Mouse (Mus musculus) CH12.LX (cell line): Measurements from ENCODE around the gene Gm4788. TPM values are rescaled to one million over a fixed set of nuclear protein-coding genes. Genes with fewer than 3 reads are reported as not detected.
"Not testable (repeated sequence)": the region's sequence is repeated elsewhere in the genome, so short reads cannot be mapped to it uniquely, and the experiment has no call there.

ENCODE experiments used
- DNase-seq: peaks from one replicate; pipeline ENCODE4 v3.0.0-alpha.2; 2013; ENCODE audit errors: extremely low read depth
- H3K27ac ChIP-seq: 2 replicates; pipeline ENCODE4 v1.5.1; 2012; ENCODE audit warnings: low read depth, mild to moderate bottlenecking, control low read depth, moderate library complexity; ENCODE audit not compliant: insufficient read depth
- H3K27me3 ChIP-seq: replicated peaks from 2 replicates; pipeline ENCODE3; 2012; ENCODE audit warnings: inconsistent platforms
- H3K36me3 ChIP-seq, 2 experiments: replicated peaks in 1 of 2; 2 replicates each; pipeline versions ENCODE3 to v1.6.1; 2012; ENCODE audit warnings: inconsistent platforms in 1 of 2, low read length in 1 of 2, mild to moderate bottlenecking in 1 of 2, mixed read lengths in 1 of 2, moderate library complexity in 1 of 2; ENCODE audit not compliant: control insufficient read depth in 1 of 2, insufficient read depth in 1 of 2
- H3K4me1 ChIP-seq, 2 experiments: 2 replicates each; pipeline ENCODE4 v1.6.1; 2012; ENCODE audit warnings: inconsistent platforms in 1 of 2, moderate library complexity in 1 of 2; ENCODE audit not compliant: insufficient read depth in 2 of 2, control insufficient read depth in 1 of 2
- H3K4me2 ChIP-seq: 2 replicates; pipeline ENCODE4 v1.6.1; 2012; ENCODE audit warnings: low read depth, mild to moderate bottlenecking, control low read depth; ENCODE audit not compliant: poor library complexity, insufficient read depth, severe bottlenecking
- H3K4me3 ChIP-seq, 3 experiments: fragments of 150-350 bp in 1 of 3; sonication (generic) in 1 of 3; replicated peaks in 1 of 3; 2 replicates each; pipeline versions ENCODE3 to v1.5.1; 2011 to 2012; ENCODE audit warnings: low read depth in 2 of 3, low read length in 2 of 3, mild to moderate bottlenecking in 2 of 3, moderate library complexity in 2 of 3, control low read depth in 1 of 3, improper control_type of control experiment in 1 of 3, inconsistent platforms in 1 of 3, mixed read lengths in 1 of 3; ENCODE audit not compliant: poor library complexity in 1 of 3
- H3K79me2 ChIP-seq: replicated peaks from 2 replicates; pipeline ENCODE4 v1.6.1; 2012; ENCODE audit warnings: mild to moderate bottlenecking, moderate library complexity; ENCODE audit not compliant: control insufficient read depth, poor library complexity, insufficient read depth, severe bottlenecking; ENCODE audit errors: extremely low read depth
- H3K9ac ChIP-seq: 2 replicates; pipeline ENCODE4 v1.6.1; 2012; ENCODE audit warnings: low read depth, mild to moderate bottlenecking, control low read depth, moderate library complexity; ENCODE audit not compliant: insufficient read depth
- H3K9me3 ChIP-seq: replicated peaks from 2 replicates; pipeline ENCODE3; 2012; ENCODE audit warnings: low read length, inconsistent platforms, mixed read lengths
- E2F4 ChIP-seq: IDR thresholded peaks from 2 replicates; pipeline ENCODE4 v1.6.1; 2011; ENCODE audit warnings: low read depth, low read length, improper control_type of control experiment; ENCODE audit not compliant: insufficient replicate concordance
- ELF1 ChIP-seq: IDR thresholded peaks from 2 replicates; pipeline ENCODE4 v1.6.1; 2014; ENCODE audit warnings: low read depth, mild to moderate bottlenecking, inconsistent platforms, low read length, improper control_type of control experiment
- ETS1 ChIP-seq: conservative IDR thresholded peaks from 2 replicates; pipeline ENCODE4 v1.6.1; 2012; ENCODE audit warnings: low read depth, mild to moderate bottlenecking, inconsistent platforms, low read length, improper control_type of control experiment, moderate library complexity
- HCFC1 ChIP-seq: IDR thresholded peaks from 2 replicates; pipeline ENCODE4 v1.6.1; 2012; ENCODE audit warnings: low read depth, mild to moderate bottlenecking, inconsistent platforms, low read length, improper control_type of control experiment
- JUN ChIP-seq: IDR thresholded peaks from 2 replicates; pipeline ENCODE4 v1.6.1; 2011; ENCODE audit warnings: low read depth, mild to moderate bottlenecking, low read length, improper control_type of control experiment, moderate library complexity; ENCODE audit not compliant: insufficient read depth
- KAT2A ChIP-seq: IDR thresholded peaks from 2 replicates; pipeline ENCODE4 v1.6.1; 2012; ENCODE audit warnings: low read length, improper control_type of control experiment, inconsistent platforms; ENCODE audit not compliant: insufficient replicate concordance
- MAFK ChIP-seq: IDR thresholded peaks from 2 replicates; pipeline ENCODE4 v1.6.1; 2011; ENCODE audit warnings: low read length, improper control_type of control experiment; ENCODE audit not compliant: insufficient replicate concordance
- MAZ ChIP-seq: IDR thresholded peaks from 2 replicates; pipeline ENCODE4 v1.6.1; 2012; ENCODE audit warnings: low read depth, mild to moderate bottlenecking, inconsistent platforms, low read length, improper control_type of control experiment, moderate library complexity
- NELFE ChIP-seq: IDR thresholded peaks from 2 replicates; pipeline ENCODE4 v1.6.1; 2011; ENCODE audit warnings: low read depth, low read length, improper control_type of control experiment
- SIN3A ChIP-seq: IDR thresholded peaks from 2 replicates; pipeline ENCODE4 v1.6.1; 2012; ENCODE audit warnings: low read length, improper control_type of control experiment, inconsistent platforms
- TCF12 ChIP-seq: IDR thresholded peaks from 2 replicates; pipeline ENCODE4 v1.6.1; 2014; ENCODE audit warnings: low read depth, mild to moderate bottlenecking, inconsistent platforms, low read length, improper control_type of control experiment
- USF1 ChIP-seq: IDR thresholded peaks from 2 replicates; pipeline ENCODE4 v1.6.1; 2014; ENCODE audit warnings: low read depth, mild to moderate bottlenecking, inconsistent platforms, low read length, improper control_type of control experiment
- dilution Hi-C: fragments of 300-500 bp; cut with MboI; formaldehyde crosslinking; loops from 2 replicates; pipeline ENCODE4 v1.14.3; 2020; ENCODE audit warnings: low sequenced_read_pairs; ENCODE audit not compliant: extremely low pct_unique_long_range_greater_than_20kb, extremely low pct_ligation_motif_present
- in situ Hi-C: fragments of 300-500 bp; cut with MboI; formaldehyde crosslinking; loops from 3 replicates; pipeline ENCODE4 v1.14.3; 2019; ENCODE audit warnings: low sequenced_read_pairs, low pct_ligation_motif_present, low pct_unique_long_range_greater_than_20kb, mixed read lengths
- polyA plus RNA-seq: library from polyadenylated mRNA; unstranded; fragments of >175 nt; gene quantifications from 2 replicates; pipeline ENCODE4 v1.2.1, GENCODE M21; 2012; ENCODE audit warnings: low read depth; ENCODE audit not compliant: insufficient read length
- total RNA-seq, 2 experiments: library from RNA; depleted of rRNA; stranded (reverse); fragments of 300-350 nt in 1 of 2; fragments of >200 nt in 1 of 2; gene quantifications; 2 replicates each; pipeline ENCODE4 v1.2.3; 2012 to 2014

The Gm4788 gene
- not detected in 2 replicates for total RNA-seq (2012; rRNA removed)
- total RNA-seq (2014; rRNA removed) = not detected in 2 replicates
- polyA plus RNA-seq = not detected in 2 replicates

- no peak within 1 kb of the TSS for H3K27ac ChIP-seq
- dilution Hi-C loops = no loop called here
Measured at GRCm38 (mm10) chr1:139781143-139781542, at the start of gene Gm4788. TSS of gene Gm4788 (minus strand) at chr1:139781243.

GRCm38 (mm10) chr1:139808594-139808993, 27.6 kb upstream of the Gm4788 start:
- Histone ChIP-seq H3K79me2 (no peaks in the 10 kb centered on the region), H3K9ac (no peak overlapping the region), H3K4me2 (no peak overlapping the region), H3K27ac (no peak overlapping the region), H3K4me3 (no peak overlapping the region), H3K27me3 (no peaks in the 10 kb centered on the region), H3K36me3 (no peaks in the 10 kb centered on the region), H3K4me1 (no peaks in the 10 kb centered on the region), H3K9me3 (no peaks in the 10 kb centered on the region)
- TF ChIP-seq HCFC1 = no peak
- TF ChIP-seq SIN3A = no peak
- TF ChIP-seq MAZ = no peak
- in situ Hi-C loops (no loop called here), dilution Hi-C loops (no loop called here)
- DNase-seq = no peak

More at GRCm38 (mm10) chr1:139781143-139781542, at the start of gene Gm4788:
- H3K4me2 ChIP-seq = no peak within 1 kb of the TSS
- TF ChIP-seq ETS1 (no peak), USF1 (no peak), KAT2A (no peak), ELF1 (no peak), MAFK (no peak), TCF12 (no peak), JUN (no peak), SIN3A (no peak), E2F4 (no peak), NELFE (no peak), HCFC1 (no peak)
- in situ Hi-C loops = no loop called here
- no peaks in the 10 kb centered on the region for H3K36me3 ChIP-seq
- no peaks in the 10 kb centered on the region for H3K4me1 ChIP-seq
- H3K9ac ChIP-seq = no peak within 1 kb of the TSS
- H3K27me3 ChIP-seq = no peaks in the 10 kb centered on the region
- no peaks in the 10 kb centered on the region for H3K9me3 ChIP-seq
- DNase-seq = no peak
- no peak within 1 kb of the TSS for H3K4me3 ChIP-seq
- no peaks in the 10 kb centered on the region for H3K79me2 ChIP-seq

GRCm38 (mm10) chr1:139769913-139770312, 11.1 kb downstream of the Gm4788 start:
- H3K27me3 ChIP-seq, in situ Hi-C loops, H3K36me3 ChIP-seq, H3K9ac ChIP-seq, H3K4me3 ChIP-seq, H3K27ac ChIP-seq, H3K4me2 ChIP-seq, H3K4me1 ChIP-seq, dilution Hi-C loops, H3K9me3 ChIP-seq, H3K79me2 ChIP-seq, DNase-seq: not testable (repeated sequence)

- H3K9me3 ChIP-seq, H3K4me1 ChIP-seq, H3K27ac ChIP-seq, H3K4me2 ChIP-seq, DNase-seq, H3K36me3 ChIP-seq, H3K9ac ChIP-seq, in situ Hi-C loops, dilution Hi-C loops, H3K79me2 ChIP-seq, H3K27me3 ChIP-seq, H3K4me3 ChIP-seq: not testable (repeated sequence)
Measured at GRCm38 (mm10) chr1:139716681-139717080, 64.4 kb downstream of the Gm4788 start.

- H3K79me2 ChIP-seq, H3K27me3 ChIP-seq, DNase-seq, H3K4me1 ChIP-seq, H3K4me3 ChIP-seq, in situ Hi-C loops, dilution Hi-C loops, H3K27ac ChIP-seq, H3K9ac ChIP-seq, H3K9me3 ChIP-seq, H3K36me3 ChIP-seq, H3K4me2 ChIP-seq: not testable (repeated sequence)
Measured at GRCm38 (mm10) chr1:139716249-139716648, 64.8 kb downstream of the Gm4788 start.
